Mouse (Mus musculus): ENCODE results near the gene Mrgprf. TPM values are rescaled to one million over a fixed set of nuclear protein-coding genes. Genes with fewer than 3 reads are reported as not detected.

Gene Mrgprf
- total and polyA plus RNA-seq, 3 experiments, result not detected

DNA sequence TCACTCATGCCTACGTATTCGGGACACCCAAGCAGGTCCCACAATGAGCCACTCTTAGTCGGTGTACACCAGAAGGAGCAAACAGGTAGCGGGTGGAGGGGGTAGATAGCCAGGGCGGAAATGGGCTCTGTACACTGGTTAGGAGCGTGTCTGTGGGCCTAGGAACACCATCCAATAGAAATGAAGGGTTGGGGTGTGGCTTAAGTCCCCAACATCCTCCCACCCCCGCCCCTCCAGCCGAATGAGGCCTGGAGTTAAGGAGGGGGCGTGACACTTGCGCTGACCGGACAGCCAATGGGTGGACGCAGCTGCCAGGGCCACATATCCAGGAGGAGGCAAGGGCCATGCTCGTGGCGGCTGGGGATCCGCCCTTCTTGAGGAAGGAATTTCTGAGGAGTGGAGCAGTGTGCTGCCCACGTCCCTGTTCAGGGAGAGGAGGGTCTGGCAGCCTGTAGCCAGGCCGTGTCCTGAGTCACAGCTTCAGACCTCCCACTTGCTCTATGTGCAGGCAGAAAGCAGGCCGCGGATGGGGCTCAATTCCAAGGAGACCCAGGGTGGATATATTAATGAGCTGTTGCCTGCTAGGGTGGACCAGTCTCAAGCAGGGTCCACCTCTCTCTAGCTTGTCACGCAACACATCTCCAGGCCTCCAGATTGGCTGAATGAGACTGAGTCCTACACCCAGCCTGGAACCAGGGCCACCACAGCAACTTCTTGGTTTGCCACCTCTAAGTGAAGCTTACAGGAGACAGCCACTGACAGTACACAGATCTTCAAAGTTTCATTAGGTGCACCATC lies 2.1 kb downstream of the Mrgprf start:
- Histone ChIP-seq H3K27ac (ENCODE audit: control insufficient read depth, low read depth, low read length) (no peak overlapping the region), H3K36me3 (ENCODE audit: control insufficient read depth in 1 of 2, insufficient read depth in 2 of 2, low read length in 2 of 2) (no peaks in the 10 kb centered on the region), H3K9me3 (replicated peaks; ENCODE audit: insufficient read depth, low read length) (no peaks in the 10 kb centered on the region), H3K4me3 (ENCODE audit: control insufficient read depth in 1 of 2, insufficient read depth in 1 of 2, low read depth in 2 of 2, low read length in 2 of 2) (no peak overlapping the region), H3K4me1 (ENCODE audit: control insufficient read depth in 1 of 2, insufficient read depth in 2 of 2, low read length in 2 of 2) (no peaks in the 10 kb centered on the region), H3K27me3 (ENCODE audit: control insufficient read depth in 1 of 2, insufficient read depth in 2 of 2, low read length in 2 of 2) (no peaks in the 10 kb centered on the region), H3K79me2 (ENCODE audit: control insufficient read depth, insufficient read depth, low read length, poor library complexity) (no peaks in the 10 kb centered on the region), H3K9ac (ENCODE audit: control insufficient read depth, low read depth, low read length, poor library complexity, severe bottlenecking) (no peak overlapping the region)
- TF ChIP-seq CHD1 (IDR thresholded peaks at IDR 0.05; ENCODE audit: low read depth, low read length), result no peak
- TF ChIP-seq HCFC1 (IDR thresholded peaks at IDR 0.05; ENCODE audit: low read depth, low read length), result no peak
- TF ChIP-seq GATA1 (IDR thresholded peaks at IDR 0.05; ENCODE audit: low read depth, low read length), result no peak
- no peak for TF ChIP-seq MYB (IDR thresholded peaks at IDR 0.05; ENCODE audit: low read depth, low read length)
- no peak for TF ChIP-seq SIN3A (IDR thresholded peaks at IDR 0.05; ENCODE audit: low read length)
- no peak for TF ChIP-seq E2F4 (IDR thresholded peaks at IDR 0.05; ENCODE audit: borderline replicate concordance, low read depth, low read length)
- TF ChIP-seq MXI1 (IDR thresholded peaks at IDR 0.05; ENCODE audit: low read depth, low read length), result no peak
- no peak for DNase-seq (ENCODE audit: low read depth, low spot score)

DNA sequence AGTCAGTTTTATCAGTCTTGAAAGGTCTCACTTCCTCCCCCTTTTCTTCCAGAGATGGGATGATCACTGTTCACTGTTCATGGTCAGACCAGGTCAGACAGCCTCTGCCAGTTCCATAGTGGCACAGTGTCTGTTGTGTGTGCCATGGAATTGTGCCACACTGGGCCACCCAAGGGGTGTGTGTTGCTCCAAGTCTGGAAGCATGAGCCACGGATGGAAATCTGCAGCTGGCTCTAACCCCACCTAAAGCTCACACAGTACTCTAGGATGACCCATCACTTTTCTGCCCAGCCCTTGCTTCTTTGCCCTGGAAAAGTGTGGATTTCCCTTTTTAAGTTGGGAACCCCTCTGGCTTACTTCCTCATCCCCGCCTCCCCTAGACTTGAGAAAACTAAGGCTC lies 3.5 kb downstream of the Mrgprf start:
- Histone ChIP-seq H3K4me3 (ENCODE audit: control insufficient read depth in 1 of 2, insufficient read depth in 1 of 2, low read depth in 2 of 2, low read length in 2 of 2) (no peak overlapping the region), H3K9me3 (replicated peaks; ENCODE audit: insufficient read depth, low read length) (no peaks in the 10 kb centered on the region), H3K36me3 (ENCODE audit: control insufficient read depth in 1 of 2, insufficient read depth in 2 of 2, low read length in 2 of 2) (no peaks in the 10 kb centered on the region), H3K79me2 (ENCODE audit: control insufficient read depth, insufficient read depth, low read length, poor library complexity) (no peaks in the 10 kb centered on the region), H3K27me3 (ENCODE audit: control insufficient read depth in 1 of 2, insufficient read depth in 2 of 2, low read length in 2 of 2) (no peaks in the 10 kb centered on the region), H3K4me1 (ENCODE audit: control insufficient read depth in 1 of 2, insufficient read depth in 2 of 2, low read length in 2 of 2) (no peaks in the 10 kb centered on the region), H3K27ac (ENCODE audit: control insufficient read depth, low read depth, low read length) (no peak overlapping the region), H3K9ac (ENCODE audit: control insufficient read depth, low read depth, low read length, poor library complexity, severe bottlenecking) (no peak overlapping the region)
- TF ChIP-seq KAT2A (conservative IDR thresholded peaks at IDR 0.05; ENCODE audit: low read depth, low read length), result no peak
- TF ChIP-seq MAZ (IDR thresholded peaks at IDR 0.05; ENCODE audit: low read depth, low read length), result no peak
- TF ChIP-seq JUND (IDR thresholded peaks at IDR 0.05; ENCODE audit: low read depth, low read length), result no peak
- no peak for TF ChIP-seq CTCF (IDR thresholded peaks at IDR 0.05 in 2 of 3, conservative IDR thresholded peaks at IDR 0.05 in 1 of 3; ENCODE audit: control insufficient read depth in 1 of 3, insufficient read depth in 1 of 3, low read depth in 2 of 3, low read length in 3 of 3, poor library complexity in 1 of 3, severe bottlenecking in 1 of 3)
- TF ChIP-seq SMC3 (IDR thresholded peaks at IDR 0.05; ENCODE audit: low read depth, low read length), result no peak
- no peak for TF ChIP-seq MEF2A (IDR thresholded peaks at IDR 0.05; ENCODE audit: extremely low read depth, insufficient replicate concordance, low read depth, low read length, poor library complexity, severe bottlenecking)
- TF ChIP-seq SIN3A (IDR thresholded peaks at IDR 0.05; ENCODE audit: low read length), result no peak
- TF ChIP-seq USF1 (IDR thresholded peaks at IDR 0.05; ENCODE audit: low read depth, low read length), result no peak
- TF ChIP-seq MAX (IDR thresholded peaks at IDR 0.05; ENCODE audit: low read length), result no peak
- TF ChIP-seq POLR2AphosphoS2 (IDR thresholded peaks at IDR 0.05; ENCODE audit: low read length), result no peak
- no peak for TF ChIP-seq UBTF (IDR thresholded peaks at IDR 0.05; ENCODE audit: borderline replicate concordance, insufficient read depth, low read depth, low read length)
- DNase-seq (ENCODE audit: low read depth, low spot score), result no peak
